Mouse (Mus musculus): ENCODE measurements around the gene Spn. TPM values are rescaled to one million over a fixed set of nuclear protein-coding genes. Genes with fewer than 3 reads are reported as not detected.

Spn gene
- polyA plus RNA-seq, 1 experiment from 2014 or later, result 0.05 TPM

GRCm38 (mm10) chr7:127145387-127146266 is 8.0 kb upstream of the Spn start:
- H3K27ac ChIP-seq (replicated peaks; ENCODE audit: low read depth, low read length), result no peak overlapping the region
- ATAC-seq (ENCODE audit: insufficient number of reproducible peaks, low FRiP score, low TSS enrichment, low read depth) (no peak), DNase-seq (ENCODE audit: low spot score) (no peak)
- no peak overlapping the region for H3K4me3 ChIP-seq (ENCODE audit: low read depth, low read length)
- no peaks in the 10 kb centered on the region for H3K4me1 ChIP-seq (ENCODE audit: control insufficient read depth, insufficient read depth, low read length)
- H3K9ac ChIP-seq (ENCODE audit: low read length), result no peak overlapping the region
- H3K4me2 ChIP-seq (ENCODE audit: low read depth, severe bottlenecking), result no peak overlapping the region
- H3K27me3 ChIP-seq (ENCODE audit: control insufficient read depth, insufficient read depth, low read length), result no peaks in the 10 kb centered on the region
- 58% methylated on average over 9 of the region's 9 CpGs for WGBS
- no peaks in the 10 kb centered on the region for H3K36me3 ChIP-seq (ENCODE audit: control insufficient read depth, insufficient read depth, low read length)
- H3K9me3 ChIP-seq (ENCODE audit: control insufficient read depth, low read length), result no peaks in the 10 kb centered on the region

- H3K4me1 ChIP-seq (ENCODE audit: control insufficient read depth, insufficient read depth, low read length), result no peaks in the 10 kb centered on the region
- no peaks in the 10 kb centered on the region for H3K9me3 ChIP-seq (ENCODE audit: control insufficient read depth, low read length)
- no peak overlapping the region for H3K4me3 ChIP-seq (ENCODE audit: low read depth, low read length)
- H3K27ac ChIP-seq (replicated peaks; ENCODE audit: low read depth, low read length), result no peak overlapping the region
- ATAC-seq (ENCODE audit: insufficient number of reproducible peaks, low FRiP score, low TSS enrichment, low read depth) (no peak), DNase-seq (ENCODE audit: low spot score) (no peak)
- H3K27me3 ChIP-seq (ENCODE audit: control insufficient read depth, insufficient read depth, low read length), result no peaks in the 10 kb centered on the region
- no peaks in the 10 kb centered on the region for H3K36me3 ChIP-seq (ENCODE audit: control insufficient read depth, insufficient read depth, low read length)
- H3K4me2 ChIP-seq (ENCODE audit: low read depth, severe bottlenecking), result no peak overlapping the region
- WGBS, result 92% methylated on average over 7 of the region's 7 CpGs
- no peak overlapping the region for H3K9ac ChIP-seq (ENCODE audit: low read length)
These were observed 6.8 kb upstream of the Spn start for GRCm38 (mm10) chr7:127144412-127144811.

GRCm38 (mm10) chr7:127142666-127143065 is 5.0 kb upstream of the Spn start:
- 89% methylated on average over 4 of the region's 4 CpGs for WGBS
- H3K9me3 ChIP-seq (ENCODE audit: control insufficient read depth, low read length), result no peaks in the 10 kb centered on the region

GRCm38 (mm10) chr7:127142214-127142613 is 4.6 kb upstream of the Spn start:
- Histone ChIP-seq H3K27me3 (ENCODE audit: control insufficient read depth, insufficient read depth, low read length) (no peaks in the 10 kb centered on the region), H3K9me3 (ENCODE audit: control insufficient read depth, low read length) (no peaks in the 10 kb centered on the region), H3K4me3 (ENCODE audit: low read depth, low read length) (no peak overlapping the region), H3K4me1 (ENCODE audit: control insufficient read depth, insufficient read depth, low read length) (no peaks in the 10 kb centered on the region), H3K36me3 (ENCODE audit: control insufficient read depth, insufficient read depth, low read length) (no peaks in the 10 kb centered on the region), H3K9ac (ENCODE audit: low read length) (no peak overlapping the region), H3K4me2 (ENCODE audit: low read depth, severe bottlenecking) (no peak overlapping the region), H3K27ac (replicated peaks; ENCODE audit: low read depth, low read length) (no peak overlapping the region)
- WGBS, result 38% methylated on average over 2 of the region's 2 CpGs
- ATAC-seq (ENCODE audit: insufficient number of reproducible peaks, low FRiP score, low TSS enrichment, low read depth), result no peak
- DNase-seq (ENCODE audit: low spot score), result no peak

More at GRCm38 (mm10) chr7:127142666-127143065, 5.0 kb upstream of the Spn start:
- Histone ChIP-seq H3K36me3 (ENCODE audit: control insufficient read depth, insufficient read depth, low read length) (no peaks in the 10 kb centered on the region), H3K4me2 (ENCODE audit: low read depth, severe bottlenecking) (no peak overlapping the region), H3K4me3 (ENCODE audit: low read depth, low read length) (no peak overlapping the region), H3K9ac (ENCODE audit: low read length) (no peak overlapping the region), H3K27ac (replicated peaks; ENCODE audit: low read depth, low read length) (no peak overlapping the region), H3K4me1 (ENCODE audit: control insufficient read depth, insufficient read depth, low read length) (no peaks in the 10 kb centered on the region), H3K27me3 (ENCODE audit: control insufficient read depth, insufficient read depth, low read length) (no peaks in the 10 kb centered on the region)
- ATAC-seq (ENCODE audit: insufficient number of reproducible peaks, low FRiP score, low TSS enrichment, low read depth) (no peak), DNase-seq (ENCODE audit: low spot score) (no peak)

- H3K9ac ChIP-seq (ENCODE audit: low read length), result no peak overlapping the region
- no peak overlapping the region for H3K4me3 ChIP-seq (ENCODE audit: low read depth, low read length)
- H3K36me3 ChIP-seq (ENCODE audit: control insufficient read depth, insufficient read depth, low read length), result no peaks in the 10 kb centered on the region
- ATAC-seq (ENCODE audit: insufficient number of reproducible peaks, low FRiP score, low TSS enrichment, low read depth) (no peak), DNase-seq (ENCODE audit: low spot score) (no peak)
- H3K9me3 ChIP-seq (ENCODE audit: control insufficient read depth, low read length), result no peaks in the 10 kb centered on the region
- no peaks in the 10 kb centered on the region for H3K27me3 ChIP-seq (ENCODE audit: control insufficient read depth, insufficient read depth, low read length)
- no peak overlapping the region for H3K4me2 ChIP-seq (ENCODE audit: low read depth, severe bottlenecking)
- no peak overlapping the region for H3K27ac ChIP-seq (replicated peaks; ENCODE audit: low read depth, low read length)
- no peaks in the 10 kb centered on the region for H3K4me1 ChIP-seq (ENCODE audit: control insufficient read depth, insufficient read depth, low read length)
- 69% methylated on average over 7 of the region's 7 CpGs for WGBS
These were observed 3.2 kb upstream of the Spn start for GRCm38 (mm10) chr7:127140623-127141404.

GRCm38 (mm10) chr7:127139562-127139961 is 1.9 kb upstream of the Spn start:
- no peak for ATAC-seq (ENCODE audit: insufficient number of reproducible peaks, low FRiP score, low TSS enrichment, low read depth)
- Histone ChIP-seq H3K27ac (replicated peaks; ENCODE audit: low read depth, low read length) (no peak overlapping the region), H3K4me1 (ENCODE audit: control insufficient read depth, insufficient read depth, low read length) (no peaks in the 10 kb centered on the region), H3K27me3 (ENCODE audit: control insufficient read depth, insufficient read depth, low read length) (no peaks in the 10 kb centered on the region), H3K9ac (ENCODE audit: low read length) (no peak overlapping the region), H3K36me3 (ENCODE audit: control insufficient read depth, insufficient read depth, low read length) (no peaks in the 10 kb centered on the region), H3K4me3 (ENCODE audit: low read depth, low read length) (no peak overlapping the region), H3K9me3 (ENCODE audit: control insufficient read depth, low read length) (no peaks in the 10 kb centered on the region), H3K4me2 (ENCODE audit: low read depth, severe bottlenecking) (no peak overlapping the region)
- 64% methylated on average over 5 of the region's 5 CpGs for WGBS
- no peak for DNase-seq (ENCODE audit: low spot score)

- Histone ChIP-seq H3K9me3 (ENCODE audit: control insufficient read depth, low read length) (no peaks in the 10 kb centered on the region), H3K27ac (replicated peaks; ENCODE audit: low read depth, low read length) (no peak overlapping the region), H3K4me3 (ENCODE audit: low read depth, low read length) (no peak overlapping the region), H3K4me2 (ENCODE audit: low read depth, severe bottlenecking) (no peak overlapping the region), H3K4me1 (ENCODE audit: control insufficient read depth, insufficient read depth, low read length) (no peaks in the 10 kb centered on the region), H3K9ac (ENCODE audit: low read length) (no peak overlapping the region), H3K27me3 (ENCODE audit: control insufficient read depth, insufficient read depth, low read length) (no peaks in the 10 kb centered on the region), H3K36me3 (ENCODE audit: control insufficient read depth, insufficient read depth, low read length) (no peaks in the 10 kb centered on the region)
- no peak for DNase-seq (ENCODE audit: low spot score)
- ATAC-seq (ENCODE audit: insufficient number of reproducible peaks, low FRiP score, low TSS enrichment, low read depth), result no peak
- WGBS, result 93% methylated on average over 7 of the region's 7 CpGs
These were observed 1.5 kb upstream of the Spn start for GRCm38 (mm10) chr7:127139100-127139499.

- Histone ChIP-seq H3K4me2 (ENCODE audit: low read depth, severe bottlenecking) (no peak overlapping the region), H3K9me3 (ENCODE audit: control insufficient read depth, low read length) (no peaks in the 10 kb centered on the region), H3K36me3 (ENCODE audit: control insufficient read depth, insufficient read depth, low read length) (no peaks in the 10 kb centered on the region), H3K27ac (replicated peaks; ENCODE audit: low read depth, low read length) (no peak overlapping the region), H3K27me3 (ENCODE audit: control insufficient read depth, insufficient read depth, low read length) (no peaks in the 10 kb centered on the region), H3K4me3 (ENCODE audit: low read depth, low read length) (no peak overlapping the region), H3K9ac (ENCODE audit: low read length) (no peak overlapping the region), H3K4me1 (ENCODE audit: control insufficient read depth, insufficient read depth, low read length) (no peaks in the 10 kb centered on the region)
- ATAC-seq (ENCODE audit: insufficient number of reproducible peaks, low FRiP score, low TSS enrichment, low read depth) (no peak), DNase-seq (ENCODE audit: low spot score) (no peak)
- WGBS, result 85% methylated on average over 22 of the region's 22 CpGs
These were observed 1.2 kb downstream of the Spn start for GRCm38 (mm10) chr7:127136181-127137071.
